Mouse (Mus musculus): Measurements from ENCODE around the gene Satb2.

DNA sequence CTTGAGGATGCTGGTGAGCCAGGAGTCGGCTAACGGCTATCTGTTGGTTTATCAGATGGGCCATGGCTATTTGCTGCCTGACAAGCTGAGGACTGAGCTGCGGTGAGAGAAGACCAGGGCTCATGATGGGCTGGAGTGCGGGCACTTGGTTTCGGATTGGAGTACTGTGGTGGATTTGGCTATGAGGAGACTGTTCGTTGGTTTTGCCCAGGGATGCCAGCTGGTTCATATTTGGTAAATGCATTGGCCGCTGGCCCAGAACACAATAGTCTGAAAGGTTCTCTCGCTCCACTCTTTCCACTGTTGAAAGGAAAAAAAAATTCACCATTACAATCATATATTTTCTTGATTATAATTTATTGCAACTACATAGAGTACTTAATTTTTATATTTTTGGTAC is 107.0 kb downstream of the Satb2 start:
- TF ChIP-seq TAL1 (IDR thresholded peaks at IDR 0.05; ENCODE audit: low read length) (no peak), GATA1 (IDR thresholded peaks at IDR 0.05; ENCODE audit: low read length) (no peak)

All from erythroblast, embryonic 14.5 days (primary cell).